Mouse (Mus musculus) layer of hippocampus, adult 9-11 months (tissue): ENCODE data around the gene Rasgef1a.

Experiments
- DNase-seq: peaks from one replicate; pipeline ENCODE4 v3.0.0; 2022

Gene Rasgef1a

GRCm38 (mm10) chr6:118076256-118076655, 65.0 kb downstream of the Rasgef1a start:
- DNase-seq: no peak

DNA sequence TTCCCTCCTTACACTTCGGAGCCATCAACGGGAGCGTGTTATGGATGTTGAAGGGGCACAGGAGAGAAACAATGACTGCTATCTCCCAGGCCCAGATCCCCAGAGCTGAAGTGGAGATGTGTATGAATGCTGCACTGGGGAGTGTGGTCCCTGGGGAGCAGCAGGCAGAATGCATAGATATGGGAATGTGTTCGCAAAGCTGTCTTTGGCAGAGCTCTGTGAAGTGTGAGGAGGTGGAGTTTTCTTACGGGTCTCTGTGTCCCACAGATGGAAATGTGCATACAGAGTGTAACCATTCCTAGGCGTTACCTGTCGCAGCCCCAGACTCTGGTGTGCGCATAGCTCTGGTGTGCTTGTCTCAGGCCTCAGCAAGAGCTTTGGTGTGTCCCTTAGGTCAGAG, 65.5 kb downstream of the Rasgef1a start:
- DNase-seq: no peak

GRCm38 (mm10) chr6:118077421-118077820, 66.2 kb downstream of the Rasgef1a start:
- no peak for DNase-seq

DNA sequence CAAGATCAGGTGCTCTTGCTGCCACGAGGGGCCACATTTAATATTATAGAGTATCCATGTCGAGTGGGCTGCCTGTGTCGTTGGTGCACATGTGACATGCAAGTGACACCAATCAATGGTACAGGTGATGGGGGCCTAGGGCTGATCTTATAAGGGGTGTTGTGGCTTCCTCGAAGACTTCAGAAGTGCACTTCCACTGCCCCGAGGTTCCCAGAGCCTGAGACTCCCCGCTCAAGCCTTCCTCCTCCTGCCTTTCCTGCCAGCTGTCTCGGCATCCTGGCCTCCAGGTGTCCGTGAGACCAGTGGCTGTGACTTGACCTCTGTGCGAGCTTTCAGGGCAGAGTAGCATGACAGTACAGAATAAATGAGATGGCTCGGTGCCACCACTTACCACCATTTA, 67.5 kb downstream of the Rasgef1a start:
- DNase-seq: no peak

GRCm38 (mm10) chr6:118079292-118079691, 68.1 kb downstream of the Rasgef1a start:
- DNase-seq: no peak

GRCm38 (mm10) chr6:118079762-118080465, 68.7 kb downstream of the Rasgef1a start:
- no peak for DNase-seq

- no peak for DNase-seq
These were observed 69.5 kb downstream of the Rasgef1a start for GRCm38 (mm10) chr6:118080711-118081110.

- DNase-seq: no peak
These were observed 71.1 kb downstream of the Rasgef1a start for GRCm38 (mm10) chr6:118082384-118082783.

DNA sequence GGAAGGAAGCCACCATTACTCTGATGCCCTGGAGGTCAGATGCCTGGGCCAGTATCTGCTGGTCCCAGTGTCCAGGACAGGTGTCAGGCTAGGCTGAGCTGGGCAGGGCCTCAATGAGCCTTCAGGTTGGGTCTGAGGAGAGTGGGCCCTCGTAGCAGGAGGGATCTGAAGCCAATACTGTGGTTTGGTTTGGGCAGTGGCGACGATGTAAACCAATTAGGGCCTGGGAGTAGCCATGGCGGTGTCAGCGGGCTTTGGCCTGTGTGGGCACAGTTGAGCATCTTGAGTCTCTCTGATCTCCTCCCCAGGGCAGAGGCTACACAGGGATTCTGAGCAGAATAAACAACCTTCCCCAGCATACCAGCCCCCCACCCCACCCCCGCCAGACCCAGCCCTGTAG, 72.4 kb downstream of the Rasgef1a start:
- DNase-seq: no peak

- no peak for DNase-seq
These were observed 73.4 kb downstream of the Rasgef1a start for GRCm38 (mm10) chr6:118084596-118084995.

DNA sequence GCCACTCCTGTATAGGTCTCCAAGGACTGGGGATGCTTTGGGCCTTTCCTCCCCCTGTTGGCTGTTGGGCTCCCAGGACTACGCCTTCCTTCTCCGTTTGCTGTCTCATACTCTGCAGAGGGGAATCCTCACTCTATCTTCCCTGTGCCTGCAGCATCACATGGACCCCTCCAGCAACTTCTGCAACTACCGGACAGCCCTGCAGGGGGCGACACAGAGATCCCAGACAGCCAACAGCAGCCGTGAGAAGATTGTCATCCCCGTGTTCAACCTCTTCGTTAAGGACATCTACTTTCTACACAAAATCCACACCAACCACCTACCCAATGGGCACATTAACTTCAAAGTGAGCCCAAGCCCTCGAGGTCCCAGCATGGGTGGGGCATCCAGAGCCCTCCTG, 76.7 kb downstream of the Rasgef1a start:
- DNase-seq: no peak

DNA sequence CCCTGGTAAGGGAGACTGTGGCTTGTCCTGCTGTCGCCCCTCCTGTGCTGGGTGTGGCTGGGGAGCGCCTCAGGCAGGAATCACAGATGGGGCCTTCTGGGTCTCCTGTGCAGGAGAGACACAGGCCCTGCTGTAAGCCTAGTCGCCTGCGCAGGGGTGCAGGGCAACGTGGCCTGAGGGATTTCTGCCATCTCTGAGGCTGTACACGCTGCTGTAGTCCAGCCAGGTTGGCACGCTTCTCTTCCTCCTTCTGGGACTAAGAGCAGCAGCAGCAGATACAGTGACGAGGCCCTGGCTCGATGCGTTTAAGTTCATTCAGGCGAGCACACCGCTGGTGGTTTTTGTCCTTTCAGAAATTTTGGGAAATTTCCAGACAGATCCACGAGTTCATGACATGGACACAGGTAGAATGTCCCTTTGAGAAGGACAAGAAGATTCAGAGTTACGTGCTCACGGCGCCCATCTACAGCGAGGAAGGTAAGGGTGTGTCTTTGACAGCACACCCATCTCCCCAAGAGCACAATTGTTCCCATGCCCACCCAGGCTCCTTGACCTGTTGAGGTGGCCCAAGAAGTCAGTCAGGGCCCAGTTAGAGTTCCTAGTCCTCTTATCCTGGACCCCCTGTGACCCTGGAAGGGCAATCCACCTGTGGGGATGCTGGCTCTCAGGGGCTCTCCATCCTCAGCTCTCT, 77.7 kb downstream of the Rasgef1a start:
- no peak for DNase-seq

- no peak for DNase-seq
These were observed 79.6 kb downstream of the Rasgef1a start for GRCm38 (mm10) chr6:118090827-118091226.

DNA sequence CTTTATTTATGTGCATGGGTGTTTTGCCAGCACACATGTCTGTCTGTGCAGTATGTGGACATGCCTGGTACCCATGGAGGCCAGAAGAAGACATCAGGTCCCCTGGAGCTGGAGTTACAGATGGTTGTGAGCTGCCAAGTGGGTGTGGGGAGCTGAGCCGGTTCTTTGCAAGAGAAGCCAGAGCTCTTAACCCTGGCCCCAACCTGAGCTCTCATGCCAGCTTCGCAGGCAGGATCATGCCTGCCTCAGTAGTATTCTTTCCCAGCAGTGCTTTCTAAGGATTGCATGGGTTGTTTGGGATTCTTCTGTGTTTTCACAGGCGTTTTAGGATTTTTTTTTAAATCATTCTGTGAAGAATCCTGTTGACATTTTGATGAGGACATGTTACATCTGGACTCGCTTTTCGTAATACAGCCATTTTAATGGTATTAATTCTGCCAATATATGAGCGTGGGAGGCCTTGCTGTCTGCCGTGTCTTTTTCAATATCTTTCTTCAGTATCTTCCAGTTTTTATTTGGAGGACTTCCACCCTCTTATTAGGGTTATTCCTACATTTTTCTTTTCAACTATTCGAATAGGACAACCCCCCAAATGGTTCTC, 86.6 kb downstream of the Rasgef1a start:
- DNase-seq: no peak

DNA sequence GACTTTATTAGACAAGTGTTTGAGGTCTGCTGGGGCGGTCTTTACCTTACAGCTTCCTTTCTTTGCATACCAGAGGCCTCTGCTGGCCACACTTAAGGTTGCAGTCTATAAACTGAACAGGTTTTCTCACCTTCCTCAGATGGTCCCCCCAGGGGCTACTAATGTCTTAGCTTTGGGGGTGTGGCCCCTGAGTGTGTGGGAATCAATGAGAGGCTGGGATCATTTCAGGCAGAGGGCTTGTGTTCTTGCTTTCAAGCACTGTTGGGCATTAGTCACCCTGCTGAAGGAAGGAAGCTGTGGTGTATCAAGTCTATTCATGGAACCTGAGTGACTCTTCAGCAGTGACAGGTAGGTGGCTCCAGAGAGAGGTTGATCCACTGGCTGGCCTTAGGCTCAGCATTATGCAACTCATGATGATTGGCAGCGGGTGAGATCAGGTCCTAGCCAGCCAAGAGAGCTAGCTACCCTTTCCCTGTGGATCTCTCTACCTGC, 88.1 kb downstream of the Rasgef1a start:
- no peak for DNase-seq

- no peak for DNase-seq
These were observed 100.6 kb downstream of the Rasgef1a start for GRCm38 (mm10) chr6:118111810-118112209.

DNA sequence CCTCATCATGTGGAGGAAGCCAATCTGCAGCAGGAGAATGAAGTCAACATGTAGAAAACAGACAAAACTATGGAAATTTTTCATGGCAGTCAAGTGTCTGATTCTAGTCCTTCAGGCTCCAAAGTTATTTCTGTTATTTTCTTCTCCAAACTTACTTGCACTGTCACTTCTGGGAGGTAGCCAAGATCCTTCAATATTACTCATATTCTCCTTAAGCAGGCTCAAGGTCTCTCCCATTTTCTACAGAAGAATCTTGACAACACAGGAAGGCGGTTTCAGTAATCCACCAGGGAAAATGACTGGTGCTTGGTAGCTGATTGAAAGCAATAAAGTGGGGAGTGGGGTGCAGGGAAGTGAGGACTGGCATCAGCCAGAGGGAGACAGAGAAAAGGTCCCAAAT, 111.5 kb downstream of the Rasgef1a start:
- no peak for DNase-seq

- no peak for DNase-seq
These were observed 115.3 kb downstream of the Rasgef1a start for GRCm38 (mm10) chr6:118126577-118126976.

DNA sequence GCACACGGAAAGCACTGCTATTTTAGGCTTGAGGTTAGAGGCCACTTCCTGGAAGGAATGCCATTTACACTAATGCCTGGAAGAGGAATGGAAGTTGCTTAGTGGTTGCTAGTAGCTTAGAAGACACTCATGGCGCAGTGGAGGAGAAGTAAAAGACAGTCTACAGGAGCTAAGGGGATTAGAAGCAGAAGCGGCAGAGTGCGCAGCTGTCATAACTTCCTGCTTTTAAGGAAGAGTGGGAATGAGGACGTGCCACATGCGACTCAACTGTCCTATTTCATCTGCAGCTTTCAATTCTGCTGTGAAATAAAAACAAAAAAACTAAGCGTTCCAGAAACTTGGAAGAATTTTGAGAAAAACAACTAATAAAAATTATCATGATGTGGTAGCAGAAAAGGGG, 116.0 kb downstream of the Rasgef1a start:
- DNase-seq: no peak

DNA sequence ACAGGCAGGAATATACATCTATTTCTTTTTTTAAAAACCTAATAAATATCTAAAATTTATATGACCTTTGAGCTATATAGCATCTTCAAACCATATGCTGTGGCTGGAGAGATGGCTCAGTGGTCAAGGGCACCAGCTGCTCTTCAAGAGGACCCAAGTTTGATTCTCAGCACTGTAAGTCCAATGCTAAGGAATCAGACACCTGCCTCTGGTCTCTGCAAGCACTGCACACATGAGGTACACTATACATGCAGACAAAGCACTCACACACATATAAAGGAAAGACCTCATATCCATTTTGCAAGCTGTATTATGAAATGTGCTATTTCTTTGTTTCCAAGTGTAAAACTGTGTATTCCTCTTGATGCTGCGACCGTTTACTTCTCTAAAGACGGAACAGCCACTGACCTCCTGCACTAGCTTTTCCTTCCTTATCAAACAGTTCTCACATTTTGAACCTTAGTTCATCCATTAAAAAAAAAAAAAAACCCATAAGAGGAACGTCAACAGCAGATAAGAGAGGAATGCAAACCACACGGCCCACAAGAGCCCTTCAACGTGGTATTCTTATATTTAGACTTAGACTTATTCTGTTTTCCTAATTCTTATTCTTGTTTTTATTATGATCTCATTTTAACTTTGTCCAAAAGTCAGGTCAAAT, 116.7 kb downstream of the Rasgef1a start:
- DNase-seq: no peak

- no peak for DNase-seq
These were observed 118.8 kb downstream of the Rasgef1a start for GRCm38 (mm10) chr6:118130022-118130421.

DNA sequence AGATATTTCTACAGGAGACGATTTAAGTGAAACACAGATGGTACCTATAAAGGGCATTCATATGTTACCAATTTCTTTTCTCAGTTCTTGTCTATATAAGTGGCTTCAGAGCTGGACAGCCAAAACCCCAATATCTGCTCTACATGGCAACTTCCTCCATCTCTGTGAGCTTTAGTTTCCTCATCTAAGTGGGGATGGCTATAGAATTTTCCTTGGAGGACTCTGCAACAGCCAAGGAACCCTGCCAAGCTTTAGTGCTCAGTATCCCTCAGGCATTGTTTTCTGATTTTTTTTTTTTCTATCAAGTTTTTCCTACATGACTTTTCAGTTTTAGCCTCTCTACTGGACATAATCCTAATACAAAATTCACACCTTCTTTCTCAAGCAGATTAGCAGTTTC, 123.2 kb downstream of the Rasgef1a start:
- no peak for DNase-seq

DNA sequence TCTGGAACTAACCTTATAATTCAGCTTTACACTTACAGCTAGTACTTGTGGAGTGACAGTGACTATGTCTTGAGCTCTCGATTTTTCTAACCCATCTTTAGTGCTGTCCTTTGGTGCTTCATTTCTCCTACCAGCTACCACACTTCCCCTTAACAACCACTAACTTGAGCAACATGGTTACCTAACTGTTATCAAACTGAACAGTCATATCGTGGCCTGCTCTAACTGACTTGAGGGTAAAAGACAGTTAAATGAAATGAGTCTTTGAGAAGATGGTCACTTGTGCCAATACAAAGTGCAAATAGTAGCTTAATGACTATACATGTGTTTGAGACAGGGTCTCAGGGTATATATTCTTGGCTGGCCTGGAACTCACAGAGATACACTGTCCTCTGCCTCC, 125.9 kb downstream of the Rasgef1a start:
- DNase-seq: no peak
